Mouse (Mus musculus) olfactory bulb, adult 2 months (tissue): ENCODE data around the gene Olfr1351.
"Not testable (repeated sequence)": the region's sequence is repeated elsewhere in the genome, so short reads cannot be mapped to it uniquely, and the experiment has no call there.

Experiments used
- CTCF ChIP-seq: fragments of 200-500 bp; IDR thresholded peaks from 2 replicates; pipeline ENCODE4 v1.5.1; 2012; ENCODE audit warnings: low read depth, mild to moderate bottlenecking, low read length, moderate library complexity; ENCODE audit not compliant: insufficient read depth
- POLR2A ChIP-seq: fragments of 200-500 bp; IDR thresholded peaks from 2 replicates; pipeline ENCODE4 v1.6.1; 2012; ENCODE audit warnings: mild to moderate bottlenecking, low read depth, low read length, moderate library complexity; ENCODE audit not compliant: insufficient read depth

- TF ChIP-seq CTCF, POLR2A: not testable (repeated sequence)
These were observed 30.2 kb downstream of the Olfr1351 start for GRCm38 (mm10) chr10:79042457-79042856.
